Mouse (Mus musculus): Measurements from ENCODE around the gene Cdc73. TPM values are rescaled to one million over a fixed set of nuclear protein-coding genes. Genes with fewer than 3 reads are reported as not detected.

Gene Cdc73
- polyA plus RNA-seq (2017; shearing (Covaris generic)) = 9.3 TPM

DNA sequence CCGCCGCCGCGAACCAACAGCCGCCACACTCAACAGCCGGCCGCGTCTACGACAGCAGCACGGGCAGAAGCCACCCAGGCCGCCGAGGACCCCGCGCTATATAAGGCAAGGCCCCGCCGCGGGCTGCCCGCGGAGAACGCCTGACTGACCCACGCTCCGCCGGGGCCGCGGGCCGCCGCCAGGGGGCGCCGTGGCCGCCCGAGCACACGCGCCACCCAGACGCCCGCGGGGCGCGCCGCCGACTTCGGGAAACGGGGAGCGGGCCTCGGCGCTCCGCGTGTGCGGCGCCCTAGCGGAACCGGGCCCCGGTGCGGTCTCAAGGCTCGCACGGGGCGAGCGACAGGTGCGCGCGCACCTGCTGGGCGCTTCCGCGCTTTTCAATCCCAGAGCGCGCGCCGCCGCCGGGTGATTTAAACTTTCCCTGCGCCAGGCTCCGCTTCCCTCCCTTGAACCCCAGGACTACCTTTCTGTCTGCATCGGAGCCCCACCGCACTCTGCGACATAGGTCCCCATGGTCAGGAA, at the start of gene Cdc73:
Gene Cdc73 (minus strand): TSS at position 153 of the 522 bp plus-strand sequence.

DNA sequence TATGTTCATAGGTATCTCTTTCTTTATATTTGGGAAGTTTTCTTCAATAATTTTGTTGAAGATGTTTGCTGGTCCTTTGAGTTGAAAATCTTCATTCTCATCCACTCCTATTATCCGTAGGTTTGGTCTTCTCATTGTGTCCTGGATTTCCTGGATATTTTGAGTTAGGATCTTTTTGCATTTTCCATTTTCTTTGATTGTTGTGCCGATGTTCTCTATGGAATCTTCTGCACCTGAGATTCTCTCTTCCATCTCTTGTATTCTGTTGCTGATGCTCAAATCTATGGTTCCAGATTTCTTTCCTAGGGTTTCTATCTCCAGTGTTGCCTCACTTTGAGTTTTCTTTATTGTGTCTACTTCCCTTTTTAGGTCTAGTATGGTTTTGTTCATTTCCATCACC, 13.3 kb upstream of the Cdc73 start, which contains the start of gene Glrx2:
Gene Glrx2 (plus strand): TSS at position 301 of the 400 bp plus-strand sequence.

DNA sequence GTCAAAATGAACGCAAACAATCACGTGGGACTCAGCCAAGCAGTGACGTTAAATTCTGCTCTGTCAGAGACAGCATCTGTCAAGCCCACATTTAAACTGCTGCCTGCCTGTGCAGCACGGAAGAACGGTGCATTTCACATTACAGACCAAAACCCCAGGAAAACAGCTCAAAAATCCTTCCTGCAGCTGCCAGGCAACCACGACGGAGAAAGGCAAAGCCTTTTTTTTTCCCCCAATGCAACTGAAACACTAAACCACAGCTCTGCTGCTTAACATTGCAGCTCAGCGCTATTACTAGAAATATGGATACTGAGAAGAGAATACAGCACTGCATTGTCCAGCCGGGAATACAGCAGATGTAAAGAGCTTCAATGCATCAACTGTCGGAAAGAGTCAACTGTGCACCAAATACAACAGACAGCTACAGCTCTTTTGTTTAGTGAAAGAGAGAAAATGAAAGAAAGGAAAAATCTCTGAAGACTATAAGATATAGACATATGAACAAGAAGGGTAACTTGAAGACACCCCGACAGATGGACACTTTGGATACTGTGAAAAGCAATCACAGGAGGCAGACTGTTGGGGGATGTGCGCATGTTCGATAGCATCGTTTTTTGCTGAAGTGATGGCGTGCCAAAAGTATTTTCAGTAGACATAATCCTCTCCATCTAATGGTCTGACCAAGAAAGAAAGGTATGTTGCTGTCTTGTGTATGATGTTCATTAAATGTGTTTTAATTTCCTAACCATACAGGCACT, 61.9 kb downstream of the Cdc73 start, which contains the start of gene B3galt2:
Gene B3galt2 (plus strand): TSS at position 15 of the 758 bp plus-strand sequence.

Other genes with a start within 250 kb of the Cdc73 start
- gene B3galt2, start 62.2 kb downstream of the Cdc73 start, polyA plus RNA-seq (2017; shearing (Covaris generic)) = 0.23 TPM
- gene Glrx2, start 13.4 kb upstream of the Cdc73 start, polyA plus RNA-seq (2017; shearing (Covaris generic)) = 59.3 TPM
- gene Trove2, start 74.2 kb upstream of the Cdc73 start, polyA plus RNA-seq (2017; shearing (Covaris generic)) = 7.3 TPM
- 76.2 TPM for gene Uchl5, start 74.4 kb upstream of the Cdc73 start, polyA plus RNA-seq (2017; shearing (Covaris generic))